Comparison of ENCODE assay signal across 17 mouse cellular contexts in the genomic region with DNA sequence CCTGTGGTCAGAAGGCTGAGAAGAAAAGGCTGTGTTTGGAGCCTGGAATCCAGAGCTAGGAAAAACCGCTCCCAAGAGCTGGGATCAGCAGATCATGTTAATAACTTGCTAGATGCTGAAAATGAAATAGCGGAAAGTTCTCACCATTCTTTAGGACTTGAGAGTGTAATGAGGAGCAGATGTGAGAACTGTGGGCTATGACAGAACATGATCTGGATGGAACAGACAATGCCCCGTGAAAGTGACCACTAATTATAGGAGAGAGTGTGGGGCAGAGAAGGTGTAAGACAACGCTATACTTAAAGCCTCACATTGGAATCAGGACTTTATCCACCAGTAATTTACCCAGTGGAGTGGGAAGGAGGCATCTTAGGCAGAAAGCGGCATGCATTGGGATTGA.
DNase-seq lines count a peak whose midpoint lies in the region.
"Had no signal": no experiment of that assay in that cellular context is flagged by ENCODE, and none has a peak within 500 bp of the region (broad histone marks: within the 10 kb centered on the region; RNA-seq: fewer than 3 reads in every experiment).

No protein-coding gene starts in this region.

- peak; percentile 2 for DNase-seq in heart, adult 11 months
- no peak for DNase-seq in heart, postnatal 4 days
- DNase-seq in limb, embryonic 10.5 days (ENCODE audit: low spot score): no peak
- no peak for DNase-seq in kidney, postnatal 4 days
- no peak for DNase-seq in cerebellum, postnatal 14 days
- DNase-seq: adrenal gland, adult 2 months; adrenal gland, postnatal 10 days; adrenal gland, postnatal 25 days; cerebellum, adult 11 months; cerebellum, adult 18-20 months; cerebellum, adult 8-10 months; cerebellum, adult 9-11 months; cerebellum, postnatal 25 days had no signal

- H3K4me3 ChIP-seq in limb, embryonic 10.5 days: no peak overlapping the region
- H3K4me3 ChIP-seq: embryonic facial prominence, embryonic 13.5 days; erythroblast, embryonic 14.5 days; forebrain, embryonic 10.5 days; forebrain, embryonic 12.5 days had no signal

- no peaks in the 10 kb centered on the region for H3K36me3 ChIP-seq in limb, embryonic 10.5 days
- H3K36me3 ChIP-seq: embryonic facial prominence, embryonic 13.5 days; forebrain, embryonic 10.5 days; forebrain, embryonic 12.5 days had no signal

- WGBS in limb, embryonic 10.5 days: 77% methylated on average over 5 of the region's 5 CpGs

- H3K4me1 ChIP-seq in limb, embryonic 10.5 days: peaks cover 37% of the 10 kb centered on the region

- H3K27ac ChIP-seq in limb, embryonic 10.5 days: peak overlapping the region; percentile 46; the same call in 1 of the 2 replicates
- H3K27ac ChIP-seq: embryonic facial prominence, embryonic 13.5 days; forebrain, embryonic 10.5 days; forebrain, embryonic 12.5 days had no signal

- no peaks in the 10 kb centered on the region for H3K9me3 ChIP-seq in limb, embryonic 10.5 days (replicated peaks)
- H3K9me3 ChIP-seq: embryonic facial prominence, embryonic 13.5 days; forebrain, embryonic 12.5 days had no signal

- no peaks in the 10 kb centered on the region for H3K27me3 ChIP-seq in limb, embryonic 10.5 days (ENCODE audit: low read depth, poor library complexity, severe bottlenecking)
- H3K27me3 ChIP-seq: embryonic facial prominence, embryonic 13.5 days had no signal
